Comparison of ENCODE assay signal across 25 mouse cellular contexts in genomic region chr6:8283255-8283654, GRCm38 (mm10). TPM values are rescaled to one million over a fixed set of nuclear protein-coding genes. Genes with fewer than 3 reads are reported as not detected.
DNase-seq lines count a peak whose midpoint lies in the region; ATAC-seq and TF ChIP-seq lines count a peak whose summit lies in the region.
"Had no signal": no experiment of that assay in that cellular context is flagged by ENCODE, and none has a peak within 500 bp of the region (broad histone marks: within the 10 kb centered on the region; RNA-seq: fewer than 3 reads in every experiment).

No protein-coding gene starts in this region.

- no peaks in the 10 kb centered on the region for H3K27me3 ChIP-seq in thymus, adult 2 months (ENCODE audit: control insufficient read depth, insufficient read depth, low read length)
- H3K27me3 ChIP-seq in MEL (ENCODE audit: control insufficient read depth in 1 of 2, insufficient read depth in 2 of 2, low read length in 2 of 2) = no peaks in the 10 kb centered on the region
- H3K27me3 ChIP-seq in embryonic facial prominence, embryonic 10.5 days (replicated peaks; ENCODE audit: low read depth, poor library complexity, severe bottlenecking) = no peaks in the 10 kb centered on the region
- H3K27me3 ChIP-seq: CH12.LX; embryonic facial prominence, embryonic 12.5 days; forebrain, embryonic 13.5 days; forebrain, embryonic 15.5 days had no signal

- H3K79me2 ChIP-seq in MEL (ENCODE audit: control insufficient read depth, insufficient read depth, low read length, poor library complexity) = no peaks in the 10 kb centered on the region

- TF ChIP-seq POLR2A in thymus, adult 2 months (IDR thresholded peaks at IDR 0.05; ENCODE audit: control insufficient read depth, extremely low read depth, insufficient read depth, low read length, poor library complexity) = no peak
- no peak for TF ChIP-seq POLR2A in MEL (IDR thresholded peaks at IDR 0.05; ENCODE audit: control insufficient read depth in 1 of 2, insufficient read depth in 1 of 2, low read depth in 1 of 2, low read length in 2 of 2, poor library complexity in 1 of 2)

- 0 out of 2 replicates have a peak, but pooled peaks cover 3% of the 10 kb centered on the region for H3K36me3 ChIP-seq in thymus, adult 2 months (ENCODE audit: control insufficient read depth, insufficient read depth, low read length)
- peaks cover 0 to 4% of the 10 kb centered on the region in 2 experiments; a peak in 2 of 4 replicates for H3K36me3 ChIP-seq in MEL (ENCODE audit: control insufficient read depth in 1 of 2, insufficient read depth in 2 of 2, low read length in 2 of 2)
- H3K36me3 ChIP-seq in embryonic facial prominence, embryonic 10.5 days (replicated peaks) = no peaks in the 10 kb centered on the region
- H3K36me3 ChIP-seq: embryonic facial prominence, embryonic 12.5 days; forebrain, embryonic 15.5 days had no signal

- H3K4me3 ChIP-seq in thymus, adult 2 months (ENCODE audit: control insufficient read depth, insufficient read depth, low read length) = no peak overlapping the region
- no peak overlapping the region for H3K4me3 ChIP-seq in MEL (ENCODE audit: control insufficient read depth in 1 of 2, insufficient read depth in 1 of 2, low read depth in 2 of 2, low read length in 2 of 2)
- no peak overlapping the region for H3K4me3 ChIP-seq in embryonic facial prominence, embryonic 10.5 days
- H3K4me3 ChIP-seq: embryonic facial prominence, embryonic 12.5 days; forebrain, embryonic 13.5 days; forebrain, embryonic 15.5 days had no signal

- peak; percentile 35; the same call in 1 of the 2 replicates for ATAC-seq in megakaryocyte-erythroid progenitor cell, adult 5-6 weeks (replicated peaks; ENCODE audit: low FRiP score, low TSS enrichment, poor library complexity, severe bottlenecking)
- ATAC-seq: forebrain, embryonic 13.5 days; forebrain, embryonic 15.5 days; forebrain, postnatal 0 days had no signal

- WGBS in thymus, adult 2 months = 64% methylated on average over 4 of the region's 4 CpGs
- 90% methylated on average over 4 of the region's 4 CpGs for WGBS in embryonic facial prominence, embryonic 10.5 days

- TF ChIP-seq RAD21 in MEL (IDR thresholded peaks at IDR 0.05; ENCODE audit: low read depth, low read length) = no peak

- TF ChIP-seq EP300 in MEL (IDR thresholded peaks at IDR 0.05; ENCODE audit: low read depth in 1 of 2, low read length in 2 of 2) = peak in 1 of 2 experiments; percentile 74; a peak in 1 of 4 replicates

- H3K9me3 ChIP-seq in MEL (replicated peaks; ENCODE audit: insufficient read depth, low read length) = no peaks in the 10 kb centered on the region
- H3K9me3 ChIP-seq in embryonic facial prominence, embryonic 10.5 days = no peaks in the 10 kb centered on the region
- H3K9me3 ChIP-seq: embryonic facial prominence, embryonic 12.5 days; forebrain, embryonic 13.5 days; forebrain, embryonic 15.5 days; G1E had no signal

- H3K4me1 ChIP-seq in thymus, adult 2 months (replicated peaks; ENCODE audit: control insufficient read depth, insufficient read depth, low read length) = peaks cover 4% of the 10 kb centered on the region; the same call in 1 of the 2 replicates
- peaks cover 0 to 4% of the 10 kb centered on the region in 2 experiments; a peak in 2 of 4 replicates for H3K4me1 ChIP-seq in MEL (ENCODE audit: control insufficient read depth in 1 of 2, insufficient read depth in 2 of 2, low read length in 2 of 2)
- H3K4me1 ChIP-seq in embryonic facial prominence, embryonic 10.5 days = no peaks in the 10 kb centered on the region
- H3K4me1 ChIP-seq: embryonic facial prominence, embryonic 12.5 days; forebrain, embryonic 13.5 days; forebrain, embryonic 15.5 days had no signal

- no peak overlapping the region for H3K9ac ChIP-seq in MEL (ENCODE audit: control insufficient read depth, low read depth, low read length, poor library complexity, severe bottlenecking)
- H3K9ac ChIP-seq: embryonic facial prominence, embryonic 12.5 days; forebrain, embryonic 13.5 days; forebrain, embryonic 15.5 days; forebrain, postnatal 0 days had no signal

- no peak for TF ChIP-seq CTCF in thymus, adult 2 months (IDR thresholded peaks at IDR 0.05; ENCODE audit: borderline replicate concordance, control insufficient read depth, extremely low read depth, insufficient read depth, low read length, poor library complexity)
- no peak for TF ChIP-seq CTCF in MEL (IDR thresholded peaks at IDR 0.05 in 2 of 3, conservative IDR thresholded peaks at IDR 0.05 in 1 of 3; ENCODE audit: control insufficient read depth in 1 of 3, insufficient read depth in 1 of 3, low read depth in 2 of 3, low read length in 3 of 3, poor library complexity in 1 of 3, severe bottlenecking in 1 of 3)

- DNase-seq in thymus, adult 2 months = no peak
- no peak for DNase-seq in thymus, postnatal 4 days
- DNase-seq in MEL (ENCODE audit: low read depth, low spot score) = no peak
- DNase-seq in induced T-regulatory cell, adult 2 months (ENCODE audit: low read depth) = peak; percentile 7
- no peak for DNase-seq in kidney, adult 9 months
- DNase-seq in yolk sac, embryonic 10.5 days (ENCODE audit: low spot score) = no peak
- DNase-seq in embryonic facial prominence, embryonic 10.5 days (ENCODE audit: low spot score) = no peak
- DNase-seq: adrenal gland, postnatal 10 days; adrenal gland, postnatal 25 days; B cell, adult 2 months; cerebellum, adult 11 months; cerebellum, adult 18-20 months; cerebellum, adult 8-10 months; cerebellum, adult 9-11 months; cerebellum, postnatal 14 days; cerebellum, postnatal 36 days; embryo, embryonic 11 days; forebrain, postnatal 0 days had no signal

- peak overlapping the region; percentile 35; the same call in 1 of the 2 replicates for H3K27ac ChIP-seq in thymus, adult 2 months (ENCODE audit: control insufficient read depth, insufficient read depth, low read length)
- no peak overlapping the region for H3K27ac ChIP-seq in MEL (ENCODE audit: control insufficient read depth, low read depth, low read length)
- H3K27ac ChIP-seq in embryonic facial prominence, embryonic 10.5 days (replicated peaks) = no peak overlapping the region
- H3K27ac ChIP-seq: embryonic facial prominence, embryonic 12.5 days; forebrain, embryonic 13.5 days; forebrain, embryonic 15.5 days had no signal

TF ChIP-seq in MEL, 35 proteins besides CTCF, POLR2A, EP300 and RAD21 (continues in another document):
- no peak for TF ChIP-seq MXI1 (IDR thresholded peaks at IDR 0.05; ENCODE audit: low read depth, low read length)
- peak; percentile 27; the same call in 1 of the 2 replicates for TF ChIP-seq GATA1 (IDR thresholded peaks at IDR 0.05; ENCODE audit: low read depth, low read length)
- no peak for TF ChIP-seq MYC (IDR thresholded peaks at IDR 0.05; ENCODE audit: low read depth, low read length)
- no peak for TF ChIP-seq ZNF384 (IDR thresholded peaks at IDR 0.05; ENCODE audit: low read depth, low read length)
- TF ChIP-seq NRF1 (IDR thresholded peaks at IDR 0.05; ENCODE audit: insufficient read depth, low read depth, low read length, poor library complexity, severe bottlenecking) = no peak
- TF ChIP-seq GABPA (IDR thresholded peaks at IDR 0.05; ENCODE audit: low read depth, low read length) = no peak
- TF ChIP-seq JUND (IDR thresholded peaks at IDR 0.05; ENCODE audit: low read depth, low read length) = no peak
- TF ChIP-seq ZMIZ1 (IDR thresholded peaks at IDR 0.05; ENCODE audit: low read depth, low read length) = no peak
- no peak for TF ChIP-seq MAFK (IDR thresholded peaks at IDR 0.05; ENCODE audit: borderline replicate concordance, low read depth, low read length)
- no peak; the same call in 1 of the 2 replicates for TF ChIP-seq USF1 (IDR thresholded peaks at IDR 0.05; ENCODE audit: low read depth, low read length)
- no peak for TF ChIP-seq SIN3A (IDR thresholded peaks at IDR 0.05; ENCODE audit: low read length)
- TF ChIP-seq MEF2A (IDR thresholded peaks at IDR 0.05; ENCODE audit: extremely low read depth, insufficient replicate concordance, low read depth, low read length, poor library complexity, severe bottlenecking) = peak; percentile 32; the same call in 1 of the 2 replicates
- TF ChIP-seq POLR2AphosphoS2 (IDR thresholded peaks at IDR 0.05; ENCODE audit: low read length) = no peak
- TF ChIP-seq MYB (IDR thresholded peaks at IDR 0.05; ENCODE audit: low read depth, low read length) = no peak
- no peak for TF ChIP-seq ZKSCAN1 (IDR thresholded peaks at IDR 0.05; ENCODE audit: low read depth, low read length)
- peak; percentile 55; the same call in 1 of the 2 replicates for TF ChIP-seq TCF12 (IDR thresholded peaks at IDR 0.05; ENCODE audit: low read depth, low read length)
- TF ChIP-seq BHLHE40 (IDR thresholded peaks at IDR 0.05; ENCODE audit: borderline replicate concordance, low read depth, low read length) = peak; percentile 85

RNA-seq across cellular contexts. Expression of gene Gm45062, which starts 24.0 kb away (rescaled TPM):
- 0.19 and 0.58 TPM in 2 replicates for polyA plus RNA-seq in thymus, adult 2 months (2012; rRNA removed)
- 2.2 and 3.0 TPM in 2 replicates for total RNA-seq in MEL (2012; rRNA removed)
- polyA plus RNA-seq in MEL (2012; ENCODE audit: insufficient read depth in 1 of 2, insufficient read length in 2 of 2, low read depth in 1 of 2, low replicate concordance in 2 of 2, missing spikeins in 1 of 2) = 1 to 10 TPM in 1 of 2 experiments, not detected in 1; 3.6 TPM
- total RNA-seq in megakaryocyte-erythroid progenitor cell, adult 5-6 weeks (2014; fragmentation: Nextera tagmentation) = 1.6 and 5.8 TPM in 2 replicates
- total RNA-seq in megakaryocyte-erythroid progenitor cell, adult 5-6 weeks (2017) = 8.7 TPM in 1 of 2 replicates, not detected in the other
- 6.9 and 7.1 TPM in 2 replicates for polyA plus RNA-seq in embryonic facial prominence, embryonic 10.5 days (2016; fragmentation: Nextera tagmentation; extraction: Ambion mirVana)
- total RNA-seq: adrenal gland, postnatal 25 days; adrenal gland, postnatal 4 days had no signal
- polyA plus RNA-seq: G1E had no signal

RNA-seq across cellular contexts. Expression of gene Umad1, which starts 24.2 kb away (rescaled TPM):
- polyA plus RNA-seq in thymus, adult 2 months (2012; rRNA removed) = 11.8 and 13.5 TPM in 2 replicates
- total RNA-seq in MEL (2012; rRNA removed) = 5.3 and 5.9 TPM in 2 replicates
- polyA plus RNA-seq in MEL (2012; ENCODE audit: insufficient read depth in 1 of 2, insufficient read length in 2 of 2, low read depth in 1 of 2, low replicate concordance in 2 of 2, missing spikeins in 1 of 2) = 1 to 10 TPM in 1 of 2 experiments, not detected in 1; 9.7 TPM
- total RNA-seq in megakaryocyte-erythroid progenitor cell, adult 5-6 weeks (2014; fragmentation: Nextera tagmentation) = 8.6 and 28.3 TPM in 2 replicates
- 3.9 and 9.6 TPM in 2 replicates for total RNA-seq in megakaryocyte-erythroid progenitor cell, adult 5-6 weeks (2017)
- 15.4 and 19.2 TPM in 2 replicates for polyA plus RNA-seq in embryonic facial prominence, embryonic 10.5 days (2016; fragmentation: Nextera tagmentation; extraction: Ambion mirVana)

RNA-seq across cellular contexts. Expression of gene Rpa3, which starts 24.3 kb away (rescaled TPM):
- 12.6 TPM in 2 replicates for polyA plus RNA-seq in thymus, adult 2 months (2012; rRNA removed)
- 77.2 and 78.2 TPM in 2 replicates for total RNA-seq in MEL (2012; rRNA removed)
- 10 to 100 TPM in 1 of 2 experiments, not detected in 1; 80.9 TPM for polyA plus RNA-seq in MEL (2012; ENCODE audit: insufficient read depth in 1 of 2, insufficient read length in 2 of 2, low read depth in 1 of 2, low replicate concordance in 2 of 2, missing spikeins in 1 of 2)
- total RNA-seq in megakaryocyte-erythroid progenitor cell, adult 5-6 weeks (2014; fragmentation: Nextera tagmentation) = 118 and 179 TPM in 2 replicates
- 108 and 144 TPM in 2 replicates for total RNA-seq in megakaryocyte-erythroid progenitor cell, adult 5-6 weeks (2017)
- polyA plus RNA-seq in embryonic facial prominence, embryonic 10.5 days (2016; fragmentation: Nextera tagmentation; extraction: Ambion mirVana) = 204 and 210 TPM in 2 replicates
